Mouse (Mus musculus) lung, embryonic 16.5 days (tissue): ENCODE data around the gene Itgam. TPM values are rescaled to one million over a fixed set of nuclear protein-coding genes. Genes with fewer than 3 reads are reported as not detected.
"Not testable (repeated sequence)": the region's sequence is repeated elsewhere in the genome, so short reads cannot be mapped to it uniquely, and the experiment has no call there.

Experiments
- ATAC-seq: fragments of 200-750 bp; cut with Nextera tagmentation; 2 replicates; pipeline ENCODE4 v1.8.0; 2017; ENCODE audit warnings: low read depth, mild to moderate bottlenecking, moderate library complexity
- H3K27ac ChIP-seq: fragments of 300-500 bp; sonication (generic); 2 replicates; pipeline ENCODE4 v1.5.1; 2014; ENCODE audit warnings: mild to moderate bottlenecking, control low read depth, low read length
- H3K27me3 ChIP-seq: fragments of 300-500 bp; sonication (generic); 2 replicates; pipeline ENCODE4 v1.6.1; 2014; ENCODE audit warnings: low read depth, low read length, mixed read lengths; ENCODE audit not compliant: control insufficient read depth, insufficient read depth
- H3K36me3 ChIP-seq: fragments of 300-500 bp; sonication (generic); 2 replicates; pipeline ENCODE4 v1.6.1; 2014; ENCODE audit warnings: low read length; ENCODE audit not compliant: control insufficient read depth, insufficient read depth
- H3K4me1 ChIP-seq: fragments of 300-500 bp; sonication (generic); replicated peaks from 2 replicates; pipeline ENCODE4 v1.6.1; 2014; ENCODE audit warnings: low read length, mixed read lengths; ENCODE audit not compliant: control insufficient read depth, insufficient read depth
- H3K4me2 ChIP-seq: fragments of 300-500 bp; sonication (generic); 2 replicates; pipeline ENCODE4 v1.6.1; 2014; ENCODE audit warnings: low read depth, low read length, control low read depth
- H3K4me3 ChIP-seq: fragments of 300-500 bp; sonication (generic); 2 replicates; pipeline ENCODE4 v1.5.1; 2014; ENCODE audit warnings: mild to moderate bottlenecking, low read length, control low read depth
- H3K9ac ChIP-seq: fragments of 300-500 bp; sonication (generic); 2 replicates; pipeline ENCODE4 v1.6.1; 2014; ENCODE audit warnings: low read length, control low read depth
- H3K9me3 ChIP-seq: fragments of 300-500 bp; sonication (generic); 2 replicates; pipeline ENCODE4 v1.6.1; 2016; ENCODE audit warnings: low read length; ENCODE audit not compliant: control insufficient read depth
- WGBS: fragments of 180-500 bp; shearing (Covaris S2); extraction: QIAGEN DNeasy Blood & Tissue Kit; methylation state at CpG from one replicate; pipeline ENCODE4 v1.1.7; 2014; 5-methylcytosine and 5-hydroxymethylcytosine counted together
- polyA plus RNA-seq: library from polyadenylated mRNA; unstranded; fragments of >200 nt; fragmentation: Nextera tagmentation; extraction: Ambion mirVana; gene quantifications from 2 replicates; pipeline ENCODE4 v1.2.1, GENCODE M21; 2015

Itgam gene
- 1.3 and 1.6 TPM in 2 replicates for polyA plus RNA-seq

DNA sequence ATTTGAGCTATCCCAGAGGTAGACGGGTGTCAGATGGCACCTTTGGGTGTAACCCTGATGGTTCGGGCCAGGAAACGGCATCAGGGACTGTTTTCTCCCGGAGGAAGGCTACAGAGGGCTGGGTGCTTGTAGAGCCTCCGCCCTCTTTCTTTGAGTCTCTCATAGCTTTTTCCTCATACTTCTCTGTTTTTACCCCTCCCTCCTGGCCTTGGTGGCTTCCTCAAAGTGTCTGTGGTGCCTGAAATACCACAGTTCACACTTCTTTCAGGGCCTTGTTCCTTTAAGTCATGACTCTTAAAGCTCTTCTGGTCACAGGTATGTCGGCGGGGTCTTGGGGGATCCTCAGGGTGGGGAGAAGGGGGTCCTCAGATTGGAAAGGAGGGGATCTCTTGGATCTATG is at the start of gene Itgam, which contains the start of gene Gm49368:
TSS of gene Itgam (plus strand) at position 185 of the 400 bp plus-strand sequence.
TSS of gene Gm49368 (plus strand) at position 228 of the 400 bp plus-strand sequence.
- Histone ChIP-seq H3K27me3 (no peaks in the 10 kb centered on the region), H3K4me3 (no peak within 1 kb of the TSS), H3K4me2 (no peak within 1 kb of the TSS), H3K9me3 (no peaks in the 10 kb centered on the region), H3K4me1 (no peaks in the 10 kb centered on the region), H3K27ac (no peak within 1 kb of the TSS), H3K36me3 (no peaks in the 10 kb centered on the region), H3K9ac (no peak within 1 kb of the TSS)
- 79% methylated on average over 7 of the region's 7 CpGs for WGBS
- ATAC-seq = no peak

GRCm38 (mm10) chr7:128013116-128013515 is 49.3 kb upstream of the Itgam start:
- Histone ChIP-seq H3K27me3 (no peaks in the 10 kb centered on the region), H3K27ac (no peak overlapping the region), H3K4me2 (no peak overlapping the region), H3K4me1 (no peaks in the 10 kb centered on the region; the same call in 1 of the 2 replicates), H3K36me3 (no peaks in the 10 kb centered on the region), H3K9me3 (no peaks in the 10 kb centered on the region), H3K4me3 (no peak overlapping the region), H3K9ac (no peak overlapping the region)
- 90% methylated on average over 13 of the region's 13 CpGs for WGBS
- ATAC-seq = no peak

GRCm38 (mm10) chr7:128016134-128016533 is 46.3 kb upstream of the Itgam start:
- not testable (repeated sequence) for H3K4me1 ChIP-seq, H3K4me3 ChIP-seq, H3K9me3 ChIP-seq, H3K27me3 ChIP-seq, ATAC-seq, H3K36me3 ChIP-seq, H3K4me2 ChIP-seq, H3K9ac ChIP-seq
- H3K27ac ChIP-seq = peak overlapping the region; percentile 80
- WGBS = 46% methylated on average over 5 of the region's 5 CpGs

DNA sequence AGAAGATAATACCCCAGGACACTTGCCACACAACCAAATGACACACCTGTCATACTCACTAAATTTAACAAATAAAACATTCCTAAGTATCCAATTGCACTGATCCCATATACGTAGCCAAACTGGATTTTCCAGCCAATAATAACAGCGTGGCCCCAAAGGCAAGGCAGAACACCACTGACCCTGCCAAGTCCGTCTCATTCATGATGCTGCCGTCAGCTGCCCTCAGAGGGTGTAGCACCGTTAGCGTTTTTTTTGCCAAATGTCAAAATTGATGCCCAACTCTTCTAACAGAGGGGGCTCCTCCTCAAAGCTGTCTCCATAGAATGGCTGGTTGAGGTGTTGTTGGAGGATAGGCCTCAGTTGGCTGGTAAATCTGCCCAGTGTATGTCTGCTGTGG is 45.8 kb upstream of the Itgam start:
- no peak for ATAC-seq
- Histone ChIP-seq H3K9ac (no peak overlapping the region), H3K4me3 (no peak overlapping the region), H3K36me3 (no peaks in the 10 kb centered on the region), H3K27me3 (no peaks in the 10 kb centered on the region), H3K9me3 (no peaks in the 10 kb centered on the region), H3K4me2 (no peak overlapping the region), H3K27ac (peak overlapping the region; percentile 80; the same call in 1 of the 2 replicates), H3K4me1 (no peaks in the 10 kb centered on the region; the same call in 1 of the 2 replicates)
- 51% methylated on average over 6 of the region's 6 CpGs for WGBS

DNA sequence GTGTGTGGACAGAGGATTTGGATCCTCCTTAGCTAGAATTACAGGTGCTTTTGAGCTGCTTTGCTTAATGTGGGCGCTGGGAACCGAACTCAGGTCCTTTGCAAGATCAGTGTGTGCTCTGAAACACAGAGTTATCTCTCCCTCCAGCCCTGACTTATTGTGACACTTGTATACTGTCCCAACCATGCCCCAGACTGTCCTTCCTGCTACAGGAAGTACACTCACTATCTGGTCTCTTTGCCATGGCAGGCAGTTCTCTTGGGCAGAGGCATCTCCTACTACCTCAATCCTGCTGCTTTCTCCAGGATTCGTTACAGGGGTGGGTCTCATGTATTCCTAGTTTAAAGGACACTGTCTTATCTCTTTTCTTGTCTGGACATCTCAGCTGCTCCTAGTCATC is 44.2 kb upstream of the Itgam start:
- no peaks in the 10 kb centered on the region for H3K27me3 ChIP-seq
- no peak overlapping the region for H3K27ac ChIP-seq
- H3K4me1 ChIP-seq = no peaks in the 10 kb centered on the region; the same call in 1 of the 2 replicates
- H3K9ac ChIP-seq = no peak overlapping the region
- no peaks in the 10 kb centered on the region for H3K36me3 ChIP-seq
- H3K9me3 ChIP-seq = no peaks in the 10 kb centered on the region
- H3K4me2 ChIP-seq = no peak overlapping the region
- ATAC-seq = no peak
- H3K4me3 ChIP-seq = no peak overlapping the region
- WGBS = 83% methylated on average over 3 of the region's 3 CpGs

- no peak for ATAC-seq
- no peaks in the 10 kb centered on the region for H3K9me3 ChIP-seq
- no peak overlapping the region for H3K4me2 ChIP-seq
- H3K4me3 ChIP-seq = no peak overlapping the region
- H3K27me3 ChIP-seq = no peaks in the 10 kb centered on the region
- H3K4me1 ChIP-seq = no peaks in the 10 kb centered on the region; the same call in 1 of the 2 replicates
- no peak overlapping the region for H3K9ac ChIP-seq
- no peaks in the 10 kb centered on the region for H3K36me3 ChIP-seq
- 80% methylated on average over 2 of the region's 2 CpGs for WGBS
- H3K27ac ChIP-seq = no peak overlapping the region
Observed at GRCm38 (mm10) chr7:128019187-128019586, 43.3 kb upstream of the Itgam start.

GRCm38 (mm10) chr7:128022974-128023373 is 39.5 kb upstream of the Itgam start:
- H3K9ac ChIP-seq = no peak overlapping the region
- H3K9me3 ChIP-seq = no peaks in the 10 kb centered on the region
- H3K4me1 ChIP-seq = no peaks in the 10 kb centered on the region
- no peaks in the 10 kb centered on the region for H3K27me3 ChIP-seq
- no peak for ATAC-seq
- H3K27ac ChIP-seq = no peak overlapping the region
- no peak overlapping the region for H3K4me3 ChIP-seq
- no peak overlapping the region for H3K4me2 ChIP-seq
- WGBS = 62% methylated on average over 8 of the region's 8 CpGs
- H3K36me3 ChIP-seq = no peaks in the 10 kb centered on the region

- H3K36me3 ChIP-seq = no peaks in the 10 kb centered on the region
- H3K4me1 ChIP-seq = no peaks in the 10 kb centered on the region
- no peaks in the 10 kb centered on the region for H3K9me3 ChIP-seq
- ATAC-seq = peak; percentile 60; the same call in 1 of the 2 replicates
- H3K4me2 ChIP-seq = no peak overlapping the region
- no peak overlapping the region for H3K4me3 ChIP-seq
- H3K9ac ChIP-seq = no peak overlapping the region
- 69% methylated on average over 4 of the region's 4 CpGs for WGBS
- no peaks in the 10 kb centered on the region for H3K27me3 ChIP-seq
- H3K27ac ChIP-seq = no peak overlapping the region
Observed at GRCm38 (mm10) chr7:128023565-128023964, 38.9 kb upstream of the Itgam start.

- no peak overlapping the region for H3K4me3 ChIP-seq
- H3K4me1 ChIP-seq = no peaks in the 10 kb centered on the region
- WGBS = 69% methylated on average over 9 of the region's 9 CpGs
- no peak overlapping the region for H3K4me2 ChIP-seq
- no peak for ATAC-seq
- H3K27me3 ChIP-seq = no peaks in the 10 kb centered on the region
- H3K27ac ChIP-seq = no peak overlapping the region
- H3K9me3 ChIP-seq = no peaks in the 10 kb centered on the region
- H3K9ac ChIP-seq = no peak overlapping the region
- no peaks in the 10 kb centered on the region for H3K36me3 ChIP-seq
Observed at GRCm38 (mm10) chr7:128024364-128024763, 38.1 kb upstream of the Itgam start.

DNA sequence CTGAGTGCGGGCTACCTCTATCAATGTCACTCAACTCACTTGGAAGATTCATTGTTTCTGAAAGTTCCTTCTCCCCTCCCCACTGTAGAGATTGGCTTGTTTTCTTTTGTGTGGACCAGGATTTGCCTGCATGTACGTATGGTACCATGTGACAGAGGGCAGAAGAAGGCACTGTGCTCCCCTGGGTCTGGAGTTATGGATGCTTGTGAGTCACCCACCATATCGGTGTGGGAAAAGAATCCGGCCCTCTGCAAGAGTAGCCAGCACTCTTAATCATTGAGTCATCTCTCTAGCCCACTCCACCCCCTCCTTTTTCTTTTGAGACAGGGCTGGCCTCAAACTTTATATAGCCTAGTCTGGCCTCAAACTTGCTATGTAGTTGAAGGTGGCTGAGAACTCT is 37.5 kb upstream of the Itgam start:
- 75% methylated on average over 4 of the region's 4 CpGs for WGBS
- no peak overlapping the region for H3K27ac ChIP-seq
- no peaks in the 10 kb centered on the region for H3K9me3 ChIP-seq
- no peak overlapping the region for H3K9ac ChIP-seq
- no peaks in the 10 kb centered on the region for H3K27me3 ChIP-seq
- no peaks in the 10 kb centered on the region for H3K36me3 ChIP-seq
- H3K4me2 ChIP-seq = no peak overlapping the region
- H3K4me3 ChIP-seq = no peak overlapping the region
- H3K4me1 ChIP-seq = no peaks in the 10 kb centered on the region
- no peak for ATAC-seq
